Mouse (Mus musculus) CD4-positive, CD25-positive, alpha-beta regulatory T cell, adult 2 months (primary cell): Measurements from ENCODE around the gene Spn.

Experiments
- DNase-seq: peaks from one replicate; pipeline ENCODE4 v3.0.0-alpha.2; 2012; ENCODE audit warnings: low read depth, low spot score

Gene Spn

GRCm38 (mm10) chr7:127140623-127141404 lies 3.2 kb upstream of the Spn start:
- DNase-seq, result peak; percentile 52

GRCm38 (mm10) chr7:127139562-127139961 lies 1.9 kb upstream of the Spn start:
- DNase-seq, result no peak

GRCm38 (mm10) chr7:127139100-127139499 lies 1.5 kb upstream of the Spn start:
- DNase-seq, result no peak

GRCm38 (mm10) chr7:127136181-127137071 lies 1.2 kb downstream of the Spn start:
- peak; percentile 47 for DNase-seq

GRCm38 (mm10) chr7:127134821-127135447 lies 2.7 kb downstream of the Spn start:
- peak; percentile 66 for DNase-seq

GRCm38 (mm10) chr7:127133125-127133524 lies 4.5 kb downstream of the Spn start:
- DNase-seq, result no peak

GRCm38 (mm10) chr7:127129638-127130037 lies 8.0 kb downstream of the Spn start:
- DNase-seq, result peak; percentile 74

- no peak for DNase-seq
Observed at GRCm38 (mm10) chr7:127121911-127122270, 15.7 kb downstream of the Spn start, which contains the start of gene Qprt. TSS of gene Qprt (minus strand) at chr7:127122226.

- no peak for DNase-seq
Observed at GRCm38 (mm10) chr7:127121061-127121910, 16.3 kb downstream of the Spn start.

- DNase-seq, result no peak
Observed at GRCm38 (mm10) chr7:127118671-127119445, 18.8 kb downstream of the Spn start.

GRCm38 (mm10) chr7:127117948-127118347 lies 19.7 kb downstream of the Spn start:
- no peak for DNase-seq

GRCm38 (mm10) chr7:127116331-127116935 lies 21.2 kb downstream of the Spn start:
- no peak for DNase-seq

- DNase-seq, result no peak
Observed at GRCm38 (mm10) chr7:127114920-127115319, 22.7 kb downstream of the Spn start.

GRCm38 (mm10) chr7:127113614-127114259 lies 23.9 kb downstream of the Spn start:
- peak; percentile 82 for DNase-seq

- peak; percentile 73 for DNase-seq
Observed at GRCm38 (mm10) chr7:127112921-127113597, 24.6 kb downstream of the Spn start.

- DNase-seq, result peak; percentile 62
Observed at GRCm38 (mm10) chr7:127112251-127112841, 25.3 kb downstream of the Spn start.

- peak; percentile 90 for DNase-seq
Observed at GRCm38 (mm10) chr7:127111461-127111860, 26.2 kb downstream of the Spn start.

GRCm38 (mm10) chr7:127110239-127111007 lies 27.2 kb downstream of the Spn start:
- DNase-seq, result peak; percentile 90
